Mouse (Mus musculus) left cerebral cortex, postnatal 14 days (tissue): ENCODE results near the gene Eloa. TPM values are rescaled to one million over a fixed set of nuclear protein-coding genes. Genes with fewer than 3 reads are reported as not detected.

ENCODE experiments used
- DNase-seq, 2 experiments: peaks; one replicate each; pipeline ENCODE4 v3.0.0; 2021 to 2022; ENCODE audit warnings: low spot score in 2 of 2, mixed read lengths in 1 of 2
- intact Hi-C: fragments of 180-260 bp; cut with DNase I; formaldehyde crosslinking; loops from one replicate; pipeline ENCODE4 v1.15.1; 2025
- total RNA-seq, 2 experiments: library from RNA; stranded (reverse); gene quantifications; 2 replicates each; pipeline ENCODE4 v1.2.3; 2021

Gene Eloa
- total RNA-seq, 2 experiments from 2014 or later: 27.6 to 28.2 TPM

DNA sequence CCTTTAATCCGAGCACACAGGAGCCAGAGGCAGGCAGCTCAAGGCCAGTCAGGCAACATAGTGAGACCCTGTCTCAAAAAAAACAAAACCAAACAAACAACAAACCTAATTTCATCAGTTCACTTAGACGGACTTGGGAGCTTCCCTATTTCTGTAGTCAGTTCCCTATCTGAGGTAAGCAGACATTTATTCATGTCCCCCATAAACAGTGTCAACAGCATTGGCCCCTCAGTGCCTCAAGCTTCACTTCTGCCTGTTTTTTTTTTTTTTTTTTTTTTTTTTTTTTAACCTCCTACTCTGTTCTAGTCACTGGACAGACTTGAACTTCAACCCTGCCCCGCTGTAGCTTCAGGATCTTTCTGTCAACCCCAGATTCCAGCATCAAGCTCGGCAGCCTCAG, 13.5 kb upstream of the Eloa start:
- intact Hi-C loops: no loop called here
- no peak for DNase-seq

DNA sequence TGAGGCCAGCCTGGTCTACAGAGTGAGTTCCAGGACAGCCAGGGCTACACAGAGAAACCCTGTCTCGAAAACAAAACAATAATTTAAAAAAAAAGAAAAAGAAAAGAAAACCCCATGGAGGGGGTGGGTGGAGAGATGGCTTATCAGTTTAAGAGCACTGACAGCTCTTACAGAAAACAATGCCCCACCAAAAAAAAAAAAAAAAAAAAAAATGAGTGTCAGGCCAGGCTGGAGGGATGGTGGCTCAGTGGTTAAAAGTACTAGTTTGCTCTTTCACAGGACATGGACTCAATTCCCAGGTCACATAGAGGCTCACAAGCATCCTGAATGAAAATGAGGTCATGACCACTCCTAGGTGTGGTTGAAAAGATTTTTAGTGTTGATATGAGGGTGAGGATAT, 11.7 kb upstream of the Eloa start:
- no peak for DNase-seq
- intact Hi-C loops: no loop called here

DNA sequence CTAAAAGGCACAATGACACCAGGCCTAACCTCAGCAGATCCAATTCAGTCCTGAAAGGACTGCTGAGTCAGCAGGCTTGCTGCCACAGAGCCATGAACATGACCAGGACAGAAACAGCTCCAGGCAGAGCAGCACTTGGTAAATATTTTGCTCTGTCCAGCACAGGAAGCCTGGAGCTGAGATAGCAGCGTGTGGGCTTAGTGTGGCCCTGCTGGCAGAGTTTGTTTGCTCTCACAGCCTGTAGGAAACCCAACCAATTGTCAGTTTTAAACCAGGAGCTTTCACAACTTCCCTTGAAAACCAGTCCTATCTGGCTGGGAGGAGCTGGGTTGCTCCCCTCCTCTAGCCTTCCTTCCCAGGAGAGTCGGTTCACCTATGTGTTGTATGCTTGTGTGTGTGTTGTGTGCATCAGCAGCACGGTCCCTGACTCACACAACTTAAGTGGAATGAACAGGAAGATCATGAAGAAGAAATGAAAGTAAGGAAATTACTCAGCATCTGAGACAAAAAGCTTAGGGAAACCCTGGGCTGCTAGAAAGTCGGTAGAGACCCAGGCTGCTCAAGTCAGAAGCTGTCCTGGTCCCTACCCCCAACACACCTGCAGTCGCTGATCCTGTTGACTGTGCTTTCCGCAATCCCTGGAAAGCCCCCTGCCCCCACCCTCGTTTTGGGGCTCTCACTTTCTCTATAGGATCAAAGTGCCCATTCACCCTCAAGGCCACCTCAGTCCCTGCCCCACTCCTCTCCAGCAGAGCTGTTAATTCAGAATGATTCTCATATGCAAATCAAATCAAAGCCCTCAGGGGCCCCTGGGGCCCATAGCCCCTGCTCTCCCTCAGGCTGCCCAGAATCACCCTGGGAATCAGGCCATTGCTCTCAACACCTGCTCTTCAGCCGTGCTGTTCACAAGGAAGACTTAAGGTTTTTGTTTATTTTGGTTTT, 9.7 kb upstream of the Eloa start:
- intact Hi-C loops: no loop called here
- DNase-seq: peak in 1 of 2 experiments; percentile 16

DNA sequence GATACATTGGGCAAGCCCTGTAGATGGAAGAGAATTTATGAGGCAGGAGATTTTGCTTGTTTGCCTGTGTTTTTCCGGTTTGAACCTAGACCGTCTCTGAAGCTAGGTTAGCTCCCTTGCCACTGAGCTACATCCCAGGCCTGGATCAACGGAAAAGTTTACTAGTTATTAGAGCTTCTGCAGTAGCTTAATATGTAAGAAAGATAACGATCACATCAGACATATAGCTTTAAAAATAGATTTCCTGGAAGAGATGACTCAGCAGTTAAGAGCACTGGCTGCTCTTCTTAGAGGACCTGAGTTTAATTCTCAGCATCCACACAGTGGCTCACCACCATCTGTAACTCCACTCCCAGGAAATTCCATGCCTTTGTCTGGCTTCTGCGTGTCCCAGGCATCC, 7.1 kb upstream of the Eloa start:
- intact Hi-C loops: no loop called here
- no peak for DNase-seq

DNA sequence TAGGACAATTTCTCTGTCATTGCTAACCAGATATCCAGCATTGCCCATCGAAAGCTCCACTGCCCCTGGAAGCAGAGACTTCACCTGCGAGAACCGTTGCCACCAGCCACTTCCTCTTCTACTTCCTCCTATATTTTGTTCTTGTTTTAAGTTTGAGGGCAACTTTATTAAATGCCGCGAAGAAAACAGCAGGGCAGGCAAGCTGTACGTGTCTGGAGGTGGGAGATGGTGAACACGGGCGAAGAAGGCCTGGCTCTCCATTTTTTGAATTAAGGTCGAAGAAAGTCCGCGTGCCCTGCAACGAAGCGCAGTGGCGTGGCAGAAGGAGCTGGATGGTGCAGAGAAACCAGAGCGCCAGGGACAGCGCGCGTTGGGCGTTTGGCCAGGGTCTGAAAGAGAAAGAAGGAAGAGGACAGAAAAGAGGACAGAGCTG, 6.6 kb upstream of the Eloa start:
- intact Hi-C loops: no loop called here
- no peak for DNase-seq

DNA sequence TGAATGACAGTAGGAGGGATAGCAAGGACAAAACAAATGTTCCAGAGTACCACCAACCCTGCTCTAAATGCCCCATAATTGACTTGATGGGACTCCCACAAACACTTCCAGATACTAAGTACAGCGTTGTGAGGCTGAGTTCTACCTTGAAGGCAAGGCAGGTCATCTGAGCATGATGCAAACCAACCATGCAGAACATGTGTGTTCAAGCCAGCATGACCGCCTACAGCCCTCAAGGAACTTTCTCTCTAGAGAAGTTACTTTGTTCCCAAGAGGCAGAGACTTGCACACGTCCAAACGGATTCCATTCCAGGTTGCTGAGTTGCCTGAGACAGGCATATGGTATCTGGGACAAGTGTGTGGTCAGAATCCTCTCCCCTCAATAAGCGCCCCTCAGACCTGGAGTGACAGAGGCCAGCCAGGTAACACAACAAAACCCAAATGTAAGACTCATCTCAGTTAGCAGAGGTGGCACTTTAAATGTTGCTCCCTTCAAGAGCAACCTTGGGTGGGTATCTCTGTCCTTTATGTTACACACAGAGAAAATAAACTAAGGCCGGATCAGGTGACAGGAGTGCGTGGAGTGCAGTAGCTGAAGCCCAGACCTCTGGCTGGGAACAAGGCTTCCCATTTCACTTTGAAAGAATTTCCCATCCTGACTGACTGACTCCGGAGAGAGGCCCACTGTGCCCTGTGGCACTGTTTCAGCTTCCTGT, 6.0 kb upstream of the Eloa start:
- DNase-seq: no peak
- intact Hi-C loops: no loop called here

DNA sequence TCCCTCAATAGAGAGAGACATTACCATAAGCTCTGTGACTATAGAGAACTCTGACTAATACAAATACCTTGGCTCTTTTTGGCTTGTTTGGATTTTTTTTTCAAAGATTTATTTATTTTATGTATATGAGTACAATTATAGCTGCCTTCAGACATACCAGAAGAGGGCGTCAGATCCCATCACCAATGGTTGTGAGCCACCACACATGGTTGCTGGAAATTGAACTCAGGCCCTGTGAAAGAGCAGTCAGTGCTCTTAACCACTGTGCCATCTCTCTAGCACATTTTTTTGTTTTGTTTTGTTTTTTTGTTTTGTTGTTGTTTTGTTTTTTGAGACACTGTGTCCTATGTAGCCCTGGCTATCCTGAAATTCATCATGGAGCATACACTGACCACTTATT, 3.8 kb upstream of the Eloa start:
- intact Hi-C loops: no loop called here
- no peak for DNase-seq

DNA sequence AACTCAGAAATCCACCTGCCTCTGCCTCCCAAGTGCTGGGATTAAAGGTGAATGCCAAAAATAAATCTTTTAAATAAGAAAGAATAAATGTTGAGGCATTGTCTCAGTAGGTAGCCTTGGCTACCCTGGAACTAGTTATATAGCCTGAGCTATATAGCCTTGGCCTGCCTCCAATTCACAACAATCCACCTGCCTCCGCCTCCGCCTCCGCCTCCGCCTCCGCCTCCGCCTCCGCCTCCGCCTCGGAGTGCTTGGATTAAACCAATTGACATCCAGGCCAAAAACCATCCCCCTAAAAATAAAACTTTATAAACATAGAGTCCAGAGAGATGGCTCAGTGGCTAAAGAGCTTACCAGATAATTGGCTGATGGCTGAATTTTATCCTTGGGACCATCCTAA, 1.4 kb upstream of the Eloa start:
- DNase-seq: no peak
- intact Hi-C loops: no loop called here

DNA sequence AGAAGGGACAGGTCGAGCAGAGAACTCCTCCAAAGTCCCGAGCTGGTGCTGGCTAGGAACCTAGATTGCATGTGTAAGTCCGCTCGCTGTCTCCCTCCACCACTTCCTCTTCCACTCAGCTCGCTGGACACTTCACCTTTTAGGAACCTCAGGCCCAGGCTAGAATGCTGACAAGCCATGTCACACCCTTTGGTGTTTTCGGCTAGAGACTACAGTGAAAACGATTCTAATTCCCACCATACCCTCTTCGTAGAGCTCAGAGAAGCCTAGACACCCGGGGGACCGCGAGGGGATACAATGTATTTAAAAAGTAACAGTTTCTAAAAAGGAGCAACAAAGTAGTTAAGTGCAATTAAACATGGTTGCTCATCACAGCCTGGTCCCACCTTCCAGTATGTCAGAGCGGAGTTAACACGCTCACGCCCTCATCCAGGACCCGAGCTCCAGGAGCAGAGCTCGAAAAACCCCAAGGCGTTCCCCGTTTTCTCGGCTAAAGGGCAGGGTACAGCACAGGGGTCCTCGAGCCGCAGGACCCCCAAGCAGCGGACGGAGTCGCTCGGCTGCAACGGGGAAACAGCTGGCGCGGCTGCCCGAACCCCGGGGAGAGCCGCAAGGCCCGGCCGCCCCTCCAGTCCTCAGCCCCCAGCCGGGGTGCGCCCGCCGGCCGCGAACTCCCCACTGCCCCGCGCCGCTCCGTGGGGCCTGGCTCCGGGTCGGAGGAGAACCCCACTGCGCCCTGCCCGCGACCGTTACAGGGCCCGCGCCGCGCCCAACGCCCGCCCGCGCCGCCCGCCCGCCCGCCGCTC, 617 bp downstream of the Eloa start:
- intact Hi-C loops: no loop called here
- DNase-seq: no peak

DNA sequence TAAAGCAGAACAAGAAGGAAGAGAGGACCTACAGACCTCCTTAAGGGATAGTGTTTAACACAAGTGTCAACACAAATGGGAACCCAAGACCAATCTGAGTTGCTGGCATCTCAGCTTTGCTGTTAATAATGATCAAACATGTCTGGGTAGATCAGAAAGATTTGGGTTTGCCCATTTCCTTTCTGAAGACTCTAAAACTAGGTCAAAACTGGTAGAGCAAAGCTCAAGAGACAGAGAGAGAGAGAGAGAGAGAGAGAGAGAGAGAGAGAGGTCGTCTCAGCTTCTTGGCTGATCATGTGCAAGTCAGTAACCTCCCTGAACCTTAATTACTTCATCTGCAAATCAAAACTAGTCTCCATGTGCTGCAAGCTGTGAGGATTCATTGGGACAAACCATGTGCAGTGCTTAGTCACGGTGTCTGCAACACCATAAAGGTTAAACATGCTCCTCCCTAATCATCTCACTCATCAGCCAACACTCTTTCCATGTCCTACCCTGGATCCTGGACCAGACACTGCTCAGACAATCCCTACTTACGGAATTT, 5.4 kb downstream of the Eloa start:
- intact Hi-C loops: no loop called here
- no peak for DNase-seq

DNA sequence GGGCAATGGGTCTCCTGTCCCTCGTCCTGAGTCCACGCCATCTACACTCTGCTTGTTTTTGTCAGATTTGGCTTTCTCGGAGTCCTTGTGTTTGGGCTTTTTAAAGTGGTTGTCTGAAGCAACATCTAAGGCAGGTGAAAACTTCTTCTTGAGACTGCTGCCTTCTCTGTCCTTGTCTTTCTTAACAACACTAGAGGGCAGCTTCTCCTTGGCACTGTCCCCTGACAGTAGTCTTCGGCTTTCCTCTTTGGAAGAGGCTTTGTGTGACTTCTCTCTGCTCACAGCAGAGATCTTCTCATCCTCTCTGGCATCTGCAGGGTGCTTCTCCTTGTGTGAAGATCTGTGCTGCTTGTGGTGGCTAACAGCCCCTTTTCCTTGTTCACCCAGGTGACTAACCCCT, 11.0 kb downstream of the Eloa start:
- no peak for DNase-seq
- intact Hi-C loops: no loop called here

DNA sequence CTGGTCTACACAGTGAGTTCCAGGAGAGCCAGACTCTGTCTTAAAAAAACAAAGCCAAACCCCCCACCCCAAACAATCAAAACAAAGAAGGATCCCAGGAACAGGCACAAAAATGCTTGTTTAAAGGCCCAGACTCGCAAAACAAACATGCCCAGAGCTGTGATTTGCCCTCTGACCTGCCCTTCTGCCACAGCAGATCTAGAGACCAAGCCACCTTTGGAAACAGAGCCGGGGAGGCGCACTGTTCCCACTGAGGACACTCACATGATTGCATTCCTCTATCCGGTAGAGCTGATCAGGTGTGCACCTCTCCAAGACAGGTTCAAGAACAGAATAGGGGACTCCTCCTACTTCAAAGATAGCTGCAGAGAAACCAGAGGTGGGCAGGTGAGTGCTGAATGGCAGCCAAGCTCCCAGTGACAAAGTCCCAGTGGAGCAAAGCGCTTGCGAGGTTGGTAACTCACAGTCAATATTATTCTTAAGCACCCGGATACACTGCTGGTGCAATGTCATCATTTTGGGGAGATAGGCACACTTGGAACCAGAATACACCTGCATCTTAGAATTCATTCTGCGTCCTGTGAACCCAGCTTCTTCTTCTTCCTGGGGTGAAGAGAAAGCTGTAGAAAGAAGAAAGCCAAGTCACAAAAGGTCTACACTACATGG, 12.6 kb downstream of the Eloa start:
- DNase-seq: no peak
- intact Hi-C loops: no loop called here

DNA sequence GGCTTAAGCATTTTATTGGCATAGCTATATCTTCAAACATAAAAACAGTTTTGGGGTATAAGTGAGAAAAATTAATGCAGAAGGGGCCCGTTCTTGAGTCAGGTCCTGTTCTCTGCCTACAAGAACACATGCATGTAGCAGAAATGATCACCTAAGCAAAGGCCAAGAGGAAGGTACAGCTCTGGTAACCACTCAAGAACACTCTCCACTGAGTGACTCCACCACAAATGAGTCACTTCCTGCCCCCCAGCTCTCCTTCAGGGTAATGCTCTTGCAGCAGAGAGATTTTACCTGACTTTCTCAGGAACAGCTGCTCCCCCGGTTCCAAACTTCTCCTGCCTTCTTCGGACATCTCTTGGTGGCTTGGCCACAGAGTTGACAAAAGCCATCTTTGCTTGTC, 14.7 kb downstream of the Eloa start:
- intact Hi-C loops: no loop called here
- DNase-seq: no peak

DNA sequence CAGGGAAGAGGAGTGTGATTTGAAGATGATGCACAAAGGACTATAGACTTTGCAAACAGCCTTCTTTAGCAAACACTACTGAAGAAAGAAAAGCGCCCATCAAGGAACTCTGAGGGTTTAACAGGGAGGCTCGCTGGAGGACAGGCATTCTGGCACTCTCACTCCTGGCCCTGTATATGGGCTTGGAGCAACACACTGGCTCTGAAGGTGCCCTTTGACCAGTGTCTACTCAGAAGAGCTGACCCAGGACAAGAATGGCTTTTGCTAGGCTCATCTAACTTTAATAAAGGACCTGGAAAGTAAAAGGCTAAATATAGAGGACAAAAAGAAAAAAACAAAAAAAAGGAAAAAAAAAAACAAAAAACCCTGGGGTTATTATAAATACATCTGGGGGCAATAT, 16.6 kb downstream of the Eloa start:
- intact Hi-C loops: no loop called here
- DNase-seq: no peak

DNA sequence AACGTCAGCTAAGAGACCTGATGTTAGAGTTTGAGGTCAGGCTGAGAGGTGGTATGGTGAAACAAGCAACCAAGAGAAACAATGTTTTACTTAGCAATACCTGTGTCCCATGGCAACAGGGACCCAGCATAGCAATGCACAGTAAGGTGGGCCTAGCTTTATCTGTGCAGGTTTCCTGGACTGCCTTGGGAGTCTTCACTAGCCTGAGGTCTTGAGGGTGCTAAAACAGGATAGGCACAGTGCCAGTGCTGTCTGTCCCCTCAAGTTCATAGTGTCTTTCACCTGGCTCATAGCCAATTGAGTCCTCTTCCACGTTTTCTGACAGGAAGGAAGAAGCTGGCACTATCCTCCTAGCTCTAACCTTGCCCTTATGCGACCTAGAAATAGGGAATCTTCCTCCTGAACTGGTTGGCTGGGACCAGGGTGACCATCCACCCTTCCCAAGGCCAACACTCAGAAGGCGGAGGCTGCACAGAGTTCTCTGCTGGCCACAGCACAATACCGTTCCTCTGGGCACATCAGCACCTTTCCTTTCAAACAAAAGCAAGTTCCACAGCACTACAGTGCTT, 17.4 kb downstream of the Eloa start:
- intact Hi-C loops: no loop called here

DNA sequence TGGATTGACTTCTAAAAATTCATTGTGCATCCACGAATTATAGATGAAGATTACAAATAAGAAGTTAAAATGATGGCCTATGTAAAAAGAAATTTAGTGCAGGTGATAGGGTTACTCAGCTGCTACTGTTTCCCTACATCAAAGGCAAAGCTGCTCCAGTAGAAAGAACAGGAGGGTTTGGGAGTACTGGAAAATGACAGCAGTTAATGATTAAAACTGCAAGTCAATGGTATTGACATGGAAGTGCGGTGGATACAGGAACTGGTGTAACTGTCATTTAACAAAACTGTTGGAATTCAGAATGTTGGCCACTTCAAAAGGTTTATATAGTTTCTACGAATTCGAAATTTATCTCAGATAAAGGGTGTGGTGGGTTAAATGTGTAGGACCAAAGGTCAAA, 26.4 kb downstream of the Eloa start:
- intact Hi-C loops: no loop called here
- DNase-seq: no peak

More for the DNA sequence above, 17.4 kb downstream of the Eloa start:
- DNase-seq: no peak

DNA sequence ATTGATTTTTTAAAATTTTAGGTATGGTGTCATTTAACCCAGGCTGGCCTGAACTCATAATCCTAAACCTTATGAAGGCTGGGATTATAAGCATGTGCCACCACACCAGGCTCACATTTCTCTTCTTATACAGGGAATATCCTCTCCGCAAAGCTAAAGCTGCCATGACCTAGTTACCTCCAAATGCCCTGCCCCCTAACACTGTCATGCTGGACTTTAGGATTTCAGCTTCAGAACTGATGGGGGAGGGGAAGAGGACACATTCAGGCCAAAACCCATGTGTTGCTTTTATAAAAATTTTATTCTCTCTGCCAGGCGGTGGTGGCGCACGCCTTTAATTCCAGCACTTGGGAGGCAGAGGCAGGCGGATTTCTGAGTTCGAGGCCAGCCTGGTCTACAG, 27.6 kb downstream of the Eloa start:
- intact Hi-C loops: no loop called here
- no peak for DNase-seq

DNA sequence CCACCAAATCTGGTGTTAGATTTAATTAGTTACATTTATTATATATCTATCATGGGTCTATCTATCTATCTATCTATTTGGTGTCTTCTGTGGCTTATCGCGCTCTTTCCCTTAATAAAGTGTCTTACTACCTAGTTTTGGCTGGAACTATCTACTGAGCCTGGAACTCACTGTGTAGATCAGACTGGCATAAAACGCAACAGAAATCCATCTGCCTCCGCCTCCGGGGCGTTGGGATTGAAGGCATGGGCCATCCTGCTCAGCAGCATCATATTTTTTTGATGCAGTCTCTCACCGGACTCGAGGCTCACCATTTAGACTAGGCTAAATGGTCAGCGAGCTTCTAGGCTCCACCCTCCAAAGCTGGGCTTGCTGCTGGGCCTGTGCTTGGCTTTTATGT, 33.8 kb downstream of the Eloa start:
- intact Hi-C loops: no loop called here
- DNase-seq: no peak
